Mouse (Mus musculus): ENCODE measurements around the gene Hdgfl3.
"Not testable (repeated sequence)": the region's sequence is repeated elsewhere in the genome, so short reads cannot be mapped to it uniquely, and the experiment has no call there.

The Hdgfl3 gene

GRCm38 (mm10) chr7:81851706-81852105, 82.6 kb downstream of the Hdgfl3 start:
- no peak for DNase-seq

GRCm38 (mm10) chr7:81850171-81850570, 84.1 kb downstream of the Hdgfl3 start:
- no peak for DNase-seq

DNA sequence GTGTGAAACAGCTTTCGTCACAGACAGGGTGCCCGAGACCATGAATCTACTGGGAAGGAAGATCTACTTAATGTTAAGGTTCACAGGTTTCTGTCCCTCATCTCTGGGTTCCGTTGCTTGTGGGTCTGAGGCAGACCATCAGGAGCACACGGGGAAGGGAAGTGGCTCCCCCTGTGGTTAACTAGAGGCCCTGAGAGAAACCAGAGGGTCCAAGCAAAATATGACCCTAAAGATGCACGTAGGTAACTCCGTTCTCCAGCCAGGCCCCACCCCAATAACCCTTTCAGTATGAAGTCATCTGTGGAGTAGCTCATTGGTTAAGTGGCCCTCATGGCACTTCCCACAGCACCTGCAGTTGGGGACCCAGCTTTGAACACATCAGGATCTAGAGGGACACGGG, 84.6 kb downstream of the Hdgfl3 start:
- no peak for DNase-seq

- DNase-seq = no peak
These were observed 85.1 kb downstream of the Hdgfl3 start for GRCm38 (mm10) chr7:81849214-81849613.

- DNase-seq = no peak
These were observed 86.5 kb downstream of the Hdgfl3 start for GRCm38 (mm10) chr7:81847777-81848176.

DNA sequence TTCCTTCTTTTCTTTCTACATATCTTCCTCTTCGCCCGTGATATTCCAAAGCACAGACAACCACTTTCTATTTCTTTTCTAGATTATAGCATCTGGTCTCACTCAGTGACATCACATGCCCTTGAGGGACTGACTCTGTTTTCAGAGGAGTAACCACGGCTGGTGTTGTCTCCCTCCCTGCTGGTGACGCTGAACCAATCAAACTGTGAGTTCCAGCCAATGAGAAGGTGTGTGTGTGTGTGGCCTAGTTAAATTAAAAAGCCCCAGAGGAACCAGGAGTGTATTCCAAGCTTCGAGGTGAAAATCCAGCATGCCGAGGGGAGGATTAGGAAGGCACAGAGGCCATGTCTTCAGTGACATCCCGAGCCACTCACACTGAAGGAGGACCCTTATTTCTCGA, 87.3 kb downstream of the Hdgfl3 start:
- DNase-seq = no peak

DNA sequence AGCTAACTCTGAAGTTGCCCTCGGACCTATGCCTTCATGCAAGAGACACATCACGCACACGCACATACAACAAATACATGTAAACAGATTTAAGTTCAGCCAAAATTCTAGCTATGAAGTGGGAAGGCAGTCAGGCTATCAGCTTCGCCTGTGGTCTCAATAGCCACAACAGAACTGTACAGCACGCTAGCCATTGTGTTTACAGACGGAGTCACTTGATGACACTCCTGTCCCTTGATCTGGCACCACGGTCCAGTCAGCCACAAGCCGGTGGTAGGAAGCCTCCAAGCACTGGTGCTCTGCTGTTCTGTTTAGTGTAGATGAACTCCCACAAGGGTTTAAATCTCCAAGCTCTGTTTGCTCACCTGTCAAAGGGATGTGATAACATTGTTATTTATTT, 88.3 kb downstream of the Hdgfl3 start:
- no peak for DNase-seq

DNA sequence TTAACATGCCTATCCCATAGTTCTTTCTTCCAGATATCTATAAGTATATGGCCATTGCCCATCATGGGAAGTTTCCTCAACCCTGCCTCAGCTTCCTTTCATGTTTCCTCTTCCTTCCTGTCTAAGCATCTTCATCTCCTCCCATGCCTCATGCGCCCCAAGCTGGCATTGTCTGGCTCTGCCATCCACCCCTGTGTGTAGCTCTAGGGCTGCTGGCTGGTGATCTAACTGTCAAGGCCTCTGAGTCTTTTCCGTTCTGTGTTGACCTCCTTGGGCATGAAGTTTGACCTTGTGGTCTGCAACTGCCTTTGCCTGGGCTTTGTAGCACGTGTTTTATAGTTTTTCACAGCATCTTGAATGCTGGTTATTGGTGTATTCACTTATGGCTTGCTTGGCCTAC, 89.0 kb downstream of the Hdgfl3 start:
- no peak for DNase-seq

- DNase-seq = no peak
These were observed 89.5 kb downstream of the Hdgfl3 start for GRCm38 (mm10) chr7:81844801-81845200.

- no peak for DNase-seq
These were observed 90.4 kb downstream of the Hdgfl3 start for GRCm38 (mm10) chr7:81843903-81844302.

DNA sequence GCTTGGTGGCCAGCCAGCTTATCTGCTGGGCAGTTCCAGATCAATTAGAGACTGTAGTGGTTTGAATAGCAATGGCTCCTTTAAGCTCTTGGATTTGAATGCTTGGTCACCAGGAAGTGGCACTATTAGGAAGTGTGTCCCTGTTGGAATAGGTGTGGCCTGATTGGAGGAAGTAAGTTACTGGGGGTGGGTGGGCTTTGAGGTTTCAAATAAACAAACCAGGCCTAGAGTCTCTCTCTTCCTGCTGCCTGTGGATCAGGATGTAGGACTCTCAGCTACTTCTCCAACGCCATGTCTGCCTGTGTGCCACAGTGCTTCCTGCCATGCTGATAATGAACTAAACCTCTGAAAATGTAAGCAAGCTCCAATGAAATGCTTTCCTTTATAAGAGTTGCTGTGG, 91.3 kb downstream of the Hdgfl3 start:
- DNase-seq = no peak

DNA sequence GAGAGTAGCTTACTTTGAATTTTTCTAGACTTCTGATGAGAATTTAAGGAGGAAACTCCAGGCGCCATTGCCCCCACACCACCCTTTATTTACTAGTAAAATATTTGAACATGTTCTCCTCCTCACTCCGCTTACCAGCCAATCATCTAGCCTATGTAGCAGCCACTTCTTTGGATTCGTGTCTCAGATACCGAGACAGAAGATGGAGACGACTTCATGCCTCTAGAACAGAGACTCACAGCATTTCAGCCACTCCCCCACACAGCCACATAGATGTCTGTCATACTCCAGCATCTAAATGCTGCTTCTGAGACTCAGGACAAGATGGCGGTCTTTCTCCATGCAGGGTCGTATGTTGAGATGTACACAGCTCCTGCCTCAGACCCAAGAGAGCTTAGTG, 92.1 kb downstream of the Hdgfl3 start:
- no peak for DNase-seq

- DNase-seq = no peak
These were observed 92.8 kb downstream of the Hdgfl3 start for GRCm38 (mm10) chr7:81841439-81841838.

GRCm38 (mm10) chr7:81840661-81841181, 93.6 kb downstream of the Hdgfl3 start:
- no peak for DNase-seq

GRCm38 (mm10) chr7:81839746-81840145, 94.5 kb downstream of the Hdgfl3 start:
- DNase-seq = no peak

GRCm38 (mm10) chr7:81837771-81838170, 96.5 kb downstream of the Hdgfl3 start:
- not testable (repeated sequence) for DNase-seq

- DNase-seq = no peak
These were observed 98.8 kb downstream of the Hdgfl3 start for GRCm38 (mm10) chr7:81835430-81835829.

GRCm38 (mm10) chr7:81834847-81835246, 99.4 kb downstream of the Hdgfl3 start:
- no peak for DNase-seq

All from cerebellum, adult 11 months (tissue).